Mouse (Mus musculus) E14TG2a.4 (cell line): ENCODE measurements around the gene Dag1.
"Not testable (repeated sequence)": the region's sequence is repeated elsewhere in the genome, so short reads cannot be mapped to it uniquely, and the experiment has no call there.

Experiments used
- H3K27me3 ChIP-seq: 2 replicates; pipeline ENCODE4 v1.6.1; 2014; ENCODE audit warnings: low read length, control low read depth; ENCODE audit not compliant: insufficient read depth
- H3K36me3 ChIP-seq: 2 replicates; pipeline ENCODE4 v1.6.1; 2014; ENCODE audit warnings: low read length, control low read depth; ENCODE audit not compliant: insufficient read depth
- H3K4me1 ChIP-seq: replicated peaks from 2 replicates; pipeline ENCODE4 v1.6.1; 2014; ENCODE audit warnings: low read depth, low read length, control low read depth
- H3K4me3 ChIP-seq: replicated peaks from 2 replicates; pipeline ENCODE4 v1.5.1; 2014; ENCODE audit warnings: mild to moderate bottlenecking, low read length
- H3K9me3 ChIP-seq: 2 replicates; pipeline ENCODE4 v1.6.1; 2014; ENCODE audit warnings: low read length, control low read depth
- CTCF ChIP-seq: conservative IDR thresholded peaks from 2 replicates; pipeline ENCODE4 v1.5.1; 2014; ENCODE audit warnings: low read length
- NANOG ChIP-seq: IDR thresholded peaks from 2 replicates; pipeline ENCODE4 v1.6.1; 2014; ENCODE audit warnings: borderline replicate concordance, low read length, mixed read lengths
- POU5F1 ChIP-seq: IDR thresholded peaks from 2 replicates; pipeline ENCODE4 v1.6.1; 2014; ENCODE audit warnings: low read length, borderline replicate concordance

Dag1 gene

DNA sequence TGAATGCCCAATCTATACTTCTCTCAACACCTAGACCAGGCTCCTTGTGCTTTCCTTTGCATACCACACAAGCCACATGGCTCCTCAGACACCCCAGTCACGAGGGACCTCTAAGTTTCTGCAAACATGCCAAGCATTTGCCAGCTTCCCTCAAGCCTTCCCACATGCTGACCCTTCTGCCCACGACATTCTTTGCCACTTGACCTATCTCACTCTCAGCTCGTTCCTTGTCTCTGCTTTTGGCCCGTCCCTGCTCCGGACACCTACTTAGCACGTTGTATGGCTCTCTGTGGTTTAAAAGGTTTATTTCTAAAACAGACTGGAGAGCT is 11.5 kb upstream of the Dag1 start:
- Histone ChIP-seq H3K36me3 (no peaks in the 10 kb centered on the region), H3K27me3 (0 out of 2 replicates have a peak, but pooled peaks cover 3% of the 10 kb centered on the region)
- TF ChIP-seq CTCF = no peak
- TF ChIP-seq NANOG = no peak
- TF ChIP-seq POU5F1 = no peak

DNA sequence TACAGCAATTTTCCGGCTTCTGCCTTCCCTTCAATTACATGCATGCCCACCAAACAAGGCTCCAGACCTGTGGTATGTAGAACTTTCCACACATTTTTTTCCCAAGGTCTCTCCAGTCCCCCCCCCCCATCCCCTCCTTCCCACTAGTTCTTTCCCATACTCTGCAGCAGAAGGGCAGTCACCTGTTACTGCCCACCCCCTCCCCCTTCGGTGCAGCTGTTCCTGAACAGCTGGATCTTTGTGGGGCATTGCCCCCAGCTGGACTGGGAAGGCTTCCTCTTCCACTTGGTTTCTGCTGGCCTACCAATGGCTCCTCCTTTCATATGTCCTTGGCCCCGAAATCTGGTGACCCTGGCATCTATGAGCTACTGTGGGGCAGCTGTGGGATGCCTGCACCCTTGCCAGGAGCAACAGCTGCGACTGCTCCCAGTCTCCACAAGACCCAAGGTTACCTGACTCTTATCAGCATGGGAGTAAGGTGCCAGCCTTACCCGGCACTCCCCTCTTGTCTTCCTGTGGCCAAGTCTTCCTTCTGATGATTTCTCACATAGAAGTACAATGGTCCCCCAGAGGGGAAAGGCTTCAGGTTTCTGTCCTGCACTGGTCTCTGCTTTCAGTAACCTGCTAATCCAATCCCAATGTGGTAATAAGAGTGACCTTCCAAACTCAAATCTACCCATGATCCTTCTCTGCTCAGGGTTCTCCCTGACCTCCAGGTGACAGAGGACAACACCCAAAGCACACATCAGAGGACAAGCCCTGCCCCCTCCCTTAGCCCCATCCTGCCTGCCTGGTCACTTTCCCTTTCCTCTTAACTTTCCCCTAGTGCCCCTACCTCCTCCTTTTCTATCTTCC is 10.9 kb upstream of the Dag1 start:
- H3K27me3 ChIP-seq = 0 out of 2 replicates have a peak, but pooled peaks cover 3% of the 10 kb centered on the region

More for the DNA sequence above, 11.5 kb upstream of the Dag1 start:
- peaks cover 54% of the 10 kb centered on the region for H3K4me1 ChIP-seq
- H3K4me3 ChIP-seq = no peak overlapping the region
- no peaks in the 10 kb centered on the region for H3K9me3 ChIP-seq

DNA sequence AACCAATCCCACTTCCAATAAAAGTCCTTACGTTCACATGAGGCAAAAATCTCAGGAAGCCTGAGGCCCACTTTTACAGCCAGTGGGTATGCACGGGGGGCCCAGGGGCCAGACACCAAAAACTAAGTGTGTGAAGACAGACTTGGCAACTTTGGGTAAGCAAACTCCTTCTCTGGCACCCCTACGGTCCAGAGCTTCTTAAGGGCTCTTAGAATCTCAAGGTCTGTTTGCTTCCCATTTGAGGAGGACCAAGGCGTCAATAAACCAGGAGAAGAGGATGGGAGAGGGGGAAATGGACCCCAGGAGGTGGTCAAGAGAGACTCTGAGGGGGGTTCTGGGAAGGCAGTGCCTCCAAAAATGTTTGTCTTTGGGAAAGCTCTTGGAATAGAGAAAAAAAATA is 9.7 kb upstream of the Dag1 start:
- Histone ChIP-seq H3K36me3 (no peaks in the 10 kb centered on the region), H3K4me3 (no peak overlapping the region), H3K27me3 (0 out of 2 replicates have a peak, but pooled peaks cover 3% of the 10 kb centered on the region), H3K4me1 (peaks cover 62% of the 10 kb centered on the region), H3K9me3 (no peaks in the 10 kb centered on the region)
- TF ChIP-seq POU5F1 (no peak), NANOG (no peak), CTCF (no peak)

More for the DNA sequence above, 10.9 kb upstream of the Dag1 start:
- Histone ChIP-seq H3K36me3 (no peaks in the 10 kb centered on the region), H3K9me3 (no peaks in the 10 kb centered on the region), H3K4me3 (no peak overlapping the region), H3K4me1 (peaks cover 54% of the 10 kb centered on the region)
- TF ChIP-seq CTCF (no peak), POU5F1 (no peak), NANOG (no peak)

DNA sequence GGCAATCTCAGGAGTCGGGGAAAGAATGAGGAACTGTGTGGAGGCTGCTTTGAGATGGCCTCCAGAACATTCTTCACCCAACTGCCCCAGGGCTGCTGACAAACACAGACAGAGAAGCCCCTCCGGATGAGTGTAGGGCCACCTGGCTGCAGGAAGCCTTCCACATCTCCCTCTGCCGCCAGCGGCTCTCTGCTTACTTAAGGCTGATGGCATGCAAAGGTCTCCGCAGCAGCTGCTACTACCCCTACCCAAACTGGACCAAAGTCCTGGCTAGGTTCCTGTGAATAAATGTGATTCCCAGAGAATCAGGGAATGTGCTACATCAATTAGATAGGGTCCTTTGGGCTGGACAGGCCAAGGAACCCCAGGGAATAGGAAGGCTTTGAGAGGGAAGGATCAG is 8.9 kb upstream of the Dag1 start:
- TF ChIP-seq NANOG (no peak), CTCF (no peak), POU5F1 (no peak)
- Histone ChIP-seq H3K9me3 (no peaks in the 10 kb centered on the region), H3K27me3 (0 out of 2 replicates have a peak, but pooled peaks cover 3% of the 10 kb centered on the region), H3K4me3 (no peak overlapping the region), H3K4me1 (peaks cover 64% of the 10 kb centered on the region), H3K36me3 (no peaks in the 10 kb centered on the region)

DNA sequence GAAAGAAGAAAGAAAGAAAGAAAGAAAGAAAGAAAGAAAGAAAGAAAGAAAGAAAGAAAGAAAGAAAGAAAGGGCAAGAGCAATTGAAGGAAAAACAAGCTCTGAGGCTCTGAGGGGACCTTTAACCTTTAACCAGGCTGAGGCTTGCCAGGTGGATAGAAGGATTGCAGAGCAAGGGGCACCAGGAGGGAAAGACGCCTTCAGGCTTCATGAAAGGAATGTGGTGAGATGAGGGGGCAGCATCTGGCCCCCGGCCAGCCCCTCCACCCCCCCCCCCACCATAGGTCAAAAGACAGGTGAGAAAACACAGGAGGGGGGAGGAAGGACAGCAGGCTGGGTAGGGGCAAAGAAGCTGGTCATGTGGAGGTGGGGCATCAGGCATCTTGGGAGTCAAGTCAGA is 8.2 kb upstream of the Dag1 start:
- TF ChIP-seq NANOG (no peak), POU5F1 (no peak), CTCF (no peak)
- H3K9me3 ChIP-seq = no peaks in the 10 kb centered on the region
- peaks cover 66% of the 10 kb centered on the region for H3K4me1 ChIP-seq
- no peaks in the 10 kb centered on the region for H3K36me3 ChIP-seq
- 0 out of 2 replicates have a peak, but pooled peaks cover 3% of the 10 kb centered on the region for H3K27me3 ChIP-seq
- no peak overlapping the region for H3K4me3 ChIP-seq

DNA sequence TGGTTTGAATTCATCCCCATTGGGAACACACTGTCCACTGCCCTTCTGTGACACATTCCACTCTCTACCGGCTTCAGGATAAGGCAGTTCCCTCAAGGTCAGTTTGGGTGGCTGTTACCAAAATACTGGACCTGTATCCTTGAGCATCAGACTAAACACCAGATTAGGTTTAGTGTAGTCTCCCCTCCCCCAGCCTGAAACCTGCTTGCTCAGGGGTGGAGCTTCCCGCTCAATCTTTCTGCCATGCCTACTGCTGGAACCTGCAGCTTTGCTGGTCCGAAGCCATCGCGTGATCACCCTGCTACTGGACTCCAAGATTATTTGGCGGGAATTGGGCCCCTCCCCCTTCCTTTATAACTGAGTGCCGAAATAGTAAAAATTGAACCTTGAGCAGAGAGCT is 4.9 kb upstream of the Dag1 start:
- not testable (repeated sequence) for H3K4me3 ChIP-seq, H3K27me3 ChIP-seq, H3K36me3 ChIP-seq, H3K9me3 ChIP-seq
- peaks cover 77% of the 10 kb centered on the region for H3K4me1 ChIP-seq

DNA sequence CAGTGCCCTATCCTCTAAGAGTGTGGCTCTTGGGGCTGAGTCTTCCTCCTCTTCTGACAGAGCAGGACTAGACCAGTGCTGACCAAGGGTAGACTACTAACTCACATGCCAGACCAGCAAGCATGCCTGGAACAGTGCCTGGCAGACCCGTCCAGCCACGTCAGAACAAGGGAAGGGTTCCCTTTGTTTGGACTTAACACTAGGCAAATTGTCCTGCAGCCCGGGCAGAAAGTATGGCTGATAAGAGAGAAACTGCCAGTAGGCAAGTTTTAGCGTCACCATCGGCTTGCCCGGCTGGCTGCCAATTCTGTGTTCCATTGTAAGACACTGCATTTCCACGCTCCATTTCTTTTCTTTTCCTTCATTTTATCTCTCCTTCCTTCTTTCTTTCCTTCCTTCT is 3.9 kb upstream of the Dag1 start:
- Histone ChIP-seq H3K36me3 (no peaks in the 10 kb centered on the region), H3K4me3 (no peak overlapping the region), H3K9me3 (no peaks in the 10 kb centered on the region), H3K27me3 (no peaks in the 10 kb centered on the region), H3K4me1 (peaks cover 70% of the 10 kb centered on the region)
- TF ChIP-seq POU5F1 = no peak

DNA sequence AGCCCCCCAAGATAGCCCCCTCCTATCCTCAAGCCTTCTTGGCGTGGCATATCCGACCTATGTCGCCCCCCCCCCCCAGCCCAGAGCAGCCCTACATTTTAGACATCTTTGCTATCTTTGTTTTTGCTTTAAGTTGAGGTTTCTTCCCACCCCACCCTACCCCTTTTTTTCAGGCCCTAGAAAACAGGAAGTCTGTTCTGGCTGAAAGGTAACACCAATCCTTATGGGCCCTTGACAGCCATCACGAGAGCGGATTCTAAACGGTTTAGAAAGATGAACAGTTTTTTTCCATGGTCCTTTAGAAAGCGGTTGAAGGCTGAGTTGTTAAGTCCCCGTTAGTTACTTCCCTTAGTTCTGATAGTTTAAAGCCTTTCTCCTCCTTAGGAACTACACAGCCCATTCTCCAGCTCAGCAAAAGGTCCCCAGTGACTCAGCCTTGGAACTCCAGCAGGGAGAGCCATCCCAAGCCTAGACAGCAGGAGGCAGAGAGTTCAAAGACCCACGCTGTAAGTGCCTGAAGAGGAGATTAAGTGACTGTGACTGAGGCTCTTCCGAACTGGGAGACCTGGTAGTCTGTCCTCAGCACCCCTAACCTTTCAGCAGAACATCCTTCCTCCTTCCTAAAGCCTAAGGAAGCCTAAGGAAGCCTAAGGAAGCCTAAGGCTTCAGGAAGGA is 2.6 kb upstream of the Dag1 start:
- H3K4me1 ChIP-seq = peaks cover 72% of the 10 kb centered on the region
- H3K27me3 ChIP-seq = no peaks in the 10 kb centered on the region
- no peaks in the 10 kb centered on the region for H3K9me3 ChIP-seq
- H3K4me3 ChIP-seq = peak overlapping the region; percentile 27
- H3K36me3 ChIP-seq = 0 out of 2 replicates have a peak, but pooled peaks cover 5% of the 10 kb centered on the region
- no peak for TF ChIP-seq CTCF
- TF ChIP-seq NANOG = no peak; the same call in 1 of the 2 replicates
- TF ChIP-seq POU5F1 = no peak
